Mouse (Mus musculus): Measurements from ENCODE around the gene Wdr95.
A peak's percentile ranks its signal among the peaks of the same experiment; 100 is the strongest.
"Not testable (repeated sequence)": the region's sequence is repeated elsewhere in the genome, so short reads cannot be mapped to it uniquely, and the experiment has no call there.

Gene Wdr95

DNA sequence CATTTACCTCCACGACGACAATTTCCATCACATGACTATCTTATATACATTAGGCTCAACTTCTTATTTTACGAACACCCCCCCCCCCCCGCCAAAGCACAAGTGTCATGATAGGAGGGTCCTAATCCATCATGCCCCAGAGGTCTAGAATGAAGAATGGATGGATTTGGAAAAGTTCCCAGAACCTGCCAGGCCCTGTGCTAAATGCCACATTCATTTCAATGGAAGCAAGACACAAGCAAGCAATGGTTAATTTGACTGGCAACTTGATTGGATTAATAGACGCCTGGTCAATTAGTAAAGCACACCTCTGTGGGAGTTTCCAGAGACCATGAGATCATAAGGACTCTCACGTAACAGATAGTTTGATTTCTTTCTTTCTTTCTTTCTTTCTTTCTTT lies 11.4 kb upstream of the Wdr95 start:
- DNase-seq = no peak

GRCm38 (mm10) chr5:149520806-149521205 lies 7.7 kb upstream of the Wdr95 start:
- no peak for DNase-seq

GRCm38 (mm10) chr5:149523856-149524241 lies 4.6 kb upstream of the Wdr95 start:
- DNase-seq = no peak

- DNase-seq = peak; percentile 81
Observed at GRCm38 (mm10) chr5:149524242-149524858, 4.1 kb upstream of the Wdr95 start.

DNA sequence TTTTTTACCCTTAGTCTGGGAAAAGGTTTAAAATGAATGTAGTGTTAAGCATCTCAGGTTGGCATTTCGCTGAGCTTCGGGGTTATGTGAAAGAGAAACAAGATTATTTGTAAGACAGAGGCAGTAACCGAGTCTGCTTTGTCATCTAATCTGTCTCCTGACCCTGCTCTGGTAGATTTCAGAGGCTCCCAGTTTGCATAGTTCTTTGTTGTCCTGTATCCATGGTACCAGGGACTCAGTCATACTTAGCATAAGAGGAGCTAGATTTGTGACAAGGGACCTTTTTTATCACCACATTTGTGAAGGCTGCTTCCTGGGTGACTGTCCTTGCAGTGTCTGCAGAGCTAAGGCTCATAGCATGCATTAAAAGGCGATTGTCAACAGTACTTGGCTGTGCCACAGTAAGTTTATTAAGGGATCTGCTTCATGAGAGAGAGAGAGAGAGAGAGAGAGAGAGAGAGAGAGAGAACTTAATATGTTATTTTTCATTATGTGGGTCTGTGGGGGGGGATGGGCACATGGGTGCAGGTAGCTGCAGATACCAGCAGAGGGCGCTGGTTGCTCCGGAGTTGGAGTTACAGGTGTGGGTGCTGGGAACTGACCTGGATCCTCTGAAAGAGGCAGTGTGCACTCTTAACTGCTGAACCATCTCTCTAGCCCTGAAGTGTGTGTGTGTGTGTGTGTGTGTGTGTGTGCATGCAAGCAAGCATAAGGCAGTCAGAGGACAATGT lies 3.3 kb upstream of the Wdr95 start:
- DNase-seq = no peak

DNA sequence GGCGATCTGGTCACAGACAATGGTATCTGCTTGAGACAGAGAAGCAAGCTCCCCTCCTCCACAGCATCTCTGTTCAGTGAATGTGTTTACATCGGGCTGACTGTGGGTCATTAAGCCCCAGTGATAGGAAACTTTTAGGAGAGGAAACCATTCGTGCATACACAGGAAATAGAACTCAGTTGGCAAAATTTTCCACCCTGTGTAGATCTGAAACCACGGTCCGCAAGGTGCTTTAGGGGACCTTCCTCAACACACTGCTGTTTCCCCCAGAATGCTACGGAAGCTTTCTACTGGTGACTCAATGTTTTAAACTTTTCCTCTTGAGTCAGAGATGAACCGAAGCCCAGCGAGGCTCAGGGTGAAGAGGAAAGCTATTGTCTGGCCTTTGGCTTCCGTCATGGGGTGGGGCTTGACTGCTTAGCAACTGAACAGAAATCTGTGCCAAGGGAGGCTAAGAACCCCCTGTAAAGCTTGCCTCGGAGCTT lies 2.0 kb upstream of the Wdr95 start:
- DNase-seq = peak; percentile 24

DNA sequence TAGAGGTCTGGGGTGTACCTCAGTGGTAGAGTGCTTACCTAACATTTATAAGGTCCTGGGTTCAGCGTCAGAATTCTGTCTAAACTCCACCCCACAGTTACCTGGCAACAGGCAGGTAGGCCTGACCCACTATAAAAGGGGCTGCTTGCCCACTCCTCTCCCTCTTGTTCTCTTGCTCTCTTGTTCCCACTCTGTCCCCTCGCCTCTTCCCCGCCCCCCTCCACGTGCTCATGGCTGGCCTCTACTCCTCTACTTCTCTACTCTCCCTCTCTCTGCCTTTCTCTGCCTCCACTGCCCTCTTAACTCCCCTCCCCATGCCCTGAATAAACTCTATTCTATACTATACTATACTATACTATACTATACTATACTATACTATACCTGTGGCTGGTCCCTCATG lies 1.2 kb upstream of the Wdr95 start:
- not testable (repeated sequence) for DNase-seq

DNA sequence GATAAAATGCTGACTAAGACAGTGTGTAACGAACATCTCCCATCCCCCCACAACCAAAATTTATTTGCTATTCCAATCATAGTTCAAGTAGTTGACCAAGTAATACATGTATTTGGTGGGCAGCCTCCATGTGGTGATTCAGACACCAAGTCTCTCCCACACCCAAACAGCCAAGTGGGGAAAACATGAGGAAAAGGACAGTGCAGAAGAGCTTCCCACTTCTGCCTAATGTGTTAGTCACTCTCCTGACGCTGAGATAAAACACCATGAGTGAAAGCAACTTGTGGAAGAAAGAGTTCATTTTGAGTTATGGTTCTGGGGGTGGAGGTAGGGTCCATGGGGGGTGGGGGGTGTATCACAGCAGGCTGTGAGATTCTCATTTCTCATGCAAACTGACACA lies 5.4 kb downstream of the Wdr95 start:
- DNase-seq = no peak

DNA sequence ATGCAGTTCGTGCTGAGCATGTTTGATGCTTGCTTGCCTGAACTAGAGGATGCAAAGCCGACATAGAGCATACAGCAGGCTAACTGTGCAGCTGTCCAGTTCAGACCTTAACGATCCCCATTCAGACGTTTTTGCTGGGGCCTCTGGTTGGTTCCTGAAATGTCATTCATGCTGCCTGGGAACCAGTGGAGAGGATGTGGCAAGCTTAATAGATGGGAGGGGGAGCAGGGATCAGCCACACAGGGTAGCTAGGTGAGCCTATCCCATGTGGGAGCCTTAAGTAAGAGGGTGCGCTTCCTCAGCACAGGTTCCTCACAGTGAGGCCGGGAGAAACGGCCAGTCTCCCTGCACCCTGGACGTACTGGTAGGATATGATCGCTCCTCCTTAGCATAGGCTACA lies 7.5 kb downstream of the Wdr95 start:
- no peak for DNase-seq

DNA sequence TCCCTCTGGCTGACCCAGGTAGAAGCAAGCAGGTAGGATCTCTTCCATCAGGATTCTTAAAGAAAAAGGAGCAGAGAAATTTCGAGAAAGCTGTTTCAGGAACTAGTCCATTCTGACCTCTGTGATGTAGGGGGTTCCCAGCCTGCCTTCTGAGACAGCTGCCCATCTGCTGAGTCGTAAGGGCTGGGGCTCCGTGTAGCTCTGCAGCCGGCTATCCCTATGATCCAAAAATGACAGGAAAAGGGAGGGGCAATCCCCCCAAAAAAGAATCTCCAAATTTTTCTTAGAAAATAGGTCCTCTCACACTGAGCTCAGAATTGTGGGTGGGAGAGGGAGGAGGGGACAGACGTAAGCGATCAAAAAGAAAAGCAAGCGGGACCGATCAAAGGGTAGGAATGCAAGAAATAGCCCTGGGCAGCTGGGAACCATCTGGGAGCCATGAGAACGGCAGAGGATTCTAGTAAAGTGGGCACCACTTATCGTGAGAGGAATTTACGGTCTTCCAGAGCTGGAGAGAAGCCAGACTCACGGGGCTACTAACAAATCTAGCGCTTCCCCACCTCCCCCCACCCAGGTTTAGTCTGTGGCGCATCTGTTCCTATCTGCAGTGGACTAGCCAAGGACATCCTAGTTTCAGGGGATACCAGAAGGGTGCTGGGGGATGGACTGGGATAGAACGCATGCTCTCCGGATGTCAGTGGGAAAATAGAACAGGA lies 9.5 kb downstream of the Wdr95 start:
- DNase-seq = no peak

- no peak for DNase-seq
Observed at GRCm38 (mm10) chr5:149538531-149538930, 10.1 kb downstream of the Wdr95 start.

GRCm38 (mm10) chr5:149539051-149539450 lies 10.6 kb downstream of the Wdr95 start:
- DNase-seq = no peak

- DNase-seq = no peak
Observed at GRCm38 (mm10) chr5:149551179-149551578, 22.7 kb downstream of the Wdr95 start.

DNA sequence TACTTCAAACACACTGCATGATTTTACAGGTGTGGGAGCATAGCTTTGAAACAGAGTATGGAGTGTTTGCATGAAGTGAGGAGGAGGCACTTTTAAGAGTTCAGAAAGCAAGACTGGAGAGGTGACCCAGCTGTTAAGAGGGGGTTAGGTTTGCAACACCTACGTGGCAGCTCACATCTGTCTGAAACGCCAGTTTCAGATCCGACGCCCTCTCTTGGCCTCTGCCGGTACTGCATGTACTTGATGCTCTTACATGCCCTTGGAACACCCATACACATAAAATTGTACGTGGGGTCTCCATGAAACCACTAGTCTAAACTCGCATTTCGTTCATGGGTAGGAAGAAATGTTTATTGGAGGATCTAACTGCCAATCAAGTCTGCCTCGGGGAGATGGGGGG lies 24.3 kb downstream of the Wdr95 start:
- no peak for DNase-seq

GRCm38 (mm10) chr5:149553373-149553772 lies 24.9 kb downstream of the Wdr95 start:
- DNase-seq = no peak

GRCm38 (mm10) chr5:149554397-149554796 lies 25.9 kb downstream of the Wdr95 start:
- DNase-seq = no peak

DNA sequence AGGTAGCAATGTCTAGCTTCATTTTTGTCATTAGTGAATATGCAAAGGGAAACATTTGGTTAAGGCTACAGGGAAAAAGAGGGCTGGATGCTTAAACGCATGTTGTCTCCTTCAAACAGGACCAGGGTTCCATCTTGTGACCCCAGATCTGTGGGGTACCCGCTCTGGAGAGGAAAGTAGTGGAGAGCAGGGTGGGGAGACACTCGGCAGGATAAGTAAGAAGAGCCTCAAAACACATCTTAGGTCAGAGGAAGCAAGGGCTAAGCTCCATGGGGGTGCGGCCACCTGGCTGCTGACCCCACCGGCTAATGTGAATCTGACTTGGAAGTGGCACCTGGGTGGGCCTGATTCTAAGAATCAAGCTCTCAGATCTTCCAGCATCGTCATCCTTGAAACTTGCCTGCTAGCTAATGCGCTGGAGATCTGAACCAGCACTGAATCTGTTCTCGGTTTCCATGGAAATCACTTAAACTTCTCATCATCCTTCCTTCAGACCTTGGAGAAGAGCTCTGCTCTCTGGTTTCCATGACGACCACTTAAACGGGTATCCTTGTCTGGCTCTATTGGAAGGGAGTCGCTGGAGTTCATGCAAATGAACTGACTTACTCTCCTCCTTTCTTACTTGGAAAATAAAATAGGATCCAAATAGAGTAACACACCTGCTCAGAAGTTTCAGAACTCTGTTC lies 32.6 kb downstream of the Wdr95 start:
- DNase-seq = no peak

DNA sequence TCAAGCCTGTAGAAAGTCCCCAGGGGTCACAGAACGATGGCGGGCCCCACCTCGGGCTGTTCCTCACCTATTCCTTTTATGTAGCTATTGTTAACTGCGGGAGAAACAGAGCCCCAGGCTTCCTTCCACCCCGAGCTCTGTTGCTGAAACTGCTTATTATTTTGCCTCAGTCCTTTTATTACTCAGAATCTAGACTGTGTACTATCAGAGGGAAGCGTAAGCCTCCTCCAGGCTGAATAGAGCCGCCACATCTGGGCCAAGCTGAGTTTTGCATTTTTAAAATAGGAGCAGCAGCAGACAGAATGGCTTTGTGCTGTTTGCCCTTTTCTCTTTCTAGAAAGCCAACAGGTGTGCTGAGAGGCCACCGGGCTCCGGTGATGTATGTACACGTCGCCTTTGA lies 37.5 kb downstream of the Wdr95 start:
- DNase-seq = no peak

GRCm38 (mm10) chr5:149566957-149567356 lies 38.5 kb downstream of the Wdr95 start:
- peak; percentile 68 for DNase-seq

- DNase-seq = no peak
Observed at GRCm38 (mm10) chr5:149568993-149569392, 40.5 kb downstream of the Wdr95 start.

- no peak for DNase-seq
Observed at GRCm38 (mm10) chr5:149576977-149577376, 48.5 kb downstream of the Wdr95 start.

GRCm38 (mm10) chr5:149577449-149577848 lies 49.0 kb downstream of the Wdr95 start:
- DNase-seq = no peak

- no peak for DNase-seq
Observed at GRCm38 (mm10) chr5:149582642-149583262, 54.3 kb downstream of the Wdr95 start.
